18 mouse cellular contexts compared by ENCODE assay signal in genomic region chr8:107946888-107947287, GRCm38 (mm10). TPM values are rescaled to one million over a fixed set of nuclear protein-coding genes. Genes with fewer than 3 reads are reported as not detected.
DNase-seq lines count a peak whose midpoint lies in the region; ATAC-seq lines count a peak whose summit lies in the region.
"Had no signal": no experiment of that assay in that cellular context is flagged by ENCODE, and none has a peak within 500 bp of the region (broad histone marks: within the 10 kb centered on the region; RNA-seq: fewer than 3 reads in every experiment).

No protein-coding gene starts in this region.

- DNase-seq in lung, postnatal 4 days: no peak
- DNase-seq in midbrain, embryonic 14.5 days: no peak
- no peak for DNase-seq in testis, postnatal 10 days (ENCODE audit: low spot score)
- no peak for DNase-seq in layer of hippocampus, adult 8-10 months (ENCODE audit: low spot score in 2 of 2)
- DNase-seq: adrenal gland, adult 8-10 months; cerebellum, adult 9-10 months; gastrocnemius, adult 2 months; heart, adult 18-20 months; right cerebral cortex, postnatal 4 days; thymus, adult 2 months had no signal

- no peaks in the 10 kb centered on the region for H3K9me3 ChIP-seq in lung, embryonic 15.5 days
- no peaks in the 10 kb centered on the region for H3K9me3 ChIP-seq in embryonic facial prominence, embryonic 13.5 days
- H3K9me3 ChIP-seq in hindbrain, embryonic 15.5 days: no peaks in the 10 kb centered on the region
- H3K9me3 ChIP-seq in midbrain, embryonic 14.5 days (ENCODE audit: control insufficient read depth, low read length): no peaks in the 10 kb centered on the region
- H3K9me3 ChIP-seq: forebrain, embryonic 15.5 days had no signal

- peaks cover 43% of the 10 kb centered on the region; the same call in 1 of the 2 replicates for H3K27me3 ChIP-seq in lung, embryonic 15.5 days
- H3K27me3 ChIP-seq in embryonic facial prominence, embryonic 13.5 days: peaks cover 20% of the 10 kb centered on the region
- peaks cover 9% of the 10 kb centered on the region; the same call in 1 of the 2 replicates for H3K27me3 ChIP-seq in hindbrain, embryonic 15.5 days
- H3K27me3 ChIP-seq in midbrain, embryonic 14.5 days (ENCODE audit: control insufficient read depth, insufficient read depth, low read length): no peaks in the 10 kb centered on the region

- H3K4me1 ChIP-seq in lung, embryonic 15.5 days: peaks cover 39% of the 10 kb centered on the region
- peaks cover 62% of the 10 kb centered on the region for H3K4me1 ChIP-seq in embryonic facial prominence, embryonic 13.5 days
- peaks cover 30% of the 10 kb centered on the region for H3K4me1 ChIP-seq in hindbrain, embryonic 15.5 days (replicated peaks)
- peaks cover 44% of the 10 kb centered on the region for H3K4me1 ChIP-seq in midbrain, embryonic 14.5 days (ENCODE audit: control insufficient read depth, insufficient read depth, low read length)

- 22% methylated on average over 5 of the region's 5 CpGs for WGBS in lung, embryonic 15.5 days
- 43% methylated on average over 5 of the region's 5 CpGs for WGBS in embryonic facial prominence, embryonic 13.5 days
- WGBS in hindbrain, embryonic 15.5 days: 48% methylated on average over 5 of the region's 5 CpGs
- 63% methylated on average over 5 of the region's 5 CpGs for WGBS in midbrain, embryonic 14.5 days

- H3K27ac ChIP-seq in lung, embryonic 15.5 days: no peak overlapping the region
- H3K27ac ChIP-seq in embryonic facial prominence, embryonic 13.5 days: peak overlapping the region; percentile 57
- H3K27ac ChIP-seq in hindbrain, embryonic 15.5 days (replicated peaks): peak overlapping the region; percentile 67
- peak overlapping the region; percentile 39; the same call in 1 of the 2 replicates for H3K27ac ChIP-seq in midbrain, embryonic 14.5 days (replicated peaks; ENCODE audit: low read depth, low read length)
- H3K27ac ChIP-seq: gastrocnemius, adult 2 months; liver, embryonic 14.5 days had no signal

- H3K36me3 ChIP-seq in lung, embryonic 15.5 days: no peaks in the 10 kb centered on the region
- no peaks in the 10 kb centered on the region for H3K36me3 ChIP-seq in embryonic facial prominence, embryonic 13.5 days
- no peaks in the 10 kb centered on the region for H3K36me3 ChIP-seq in hindbrain, embryonic 15.5 days
- no peaks in the 10 kb centered on the region for H3K36me3 ChIP-seq in midbrain, embryonic 14.5 days (ENCODE audit: control insufficient read depth, insufficient read depth, low read length)
- H3K36me3 ChIP-seq: forebrain, embryonic 15.5 days had no signal

- peak overlapping the region; percentile 23 for H3K4me2 ChIP-seq in lung, embryonic 15.5 days
- no peak overlapping the region for H3K4me2 ChIP-seq in embryonic facial prominence, embryonic 13.5 days
- no peak overlapping the region; the same call in 1 of the 2 replicates for H3K4me2 ChIP-seq in hindbrain, embryonic 15.5 days
- 0 out of 2 replicates have a peak overlapping the region, but pooled peaks have one; percentile 2 for H3K4me2 ChIP-seq in midbrain, embryonic 14.5 days (ENCODE audit: low read length)
- H3K4me2 ChIP-seq: forebrain, embryonic 15.5 days had no signal

- H3K9ac ChIP-seq in lung, embryonic 15.5 days: no peak overlapping the region
- H3K9ac ChIP-seq in embryonic facial prominence, embryonic 13.5 days: no peak overlapping the region
- H3K9ac ChIP-seq in hindbrain, embryonic 15.5 days: no peak overlapping the region
- H3K9ac ChIP-seq in midbrain, embryonic 14.5 days (replicated peaks; ENCODE audit: low read length): no peak overlapping the region
- H3K9ac ChIP-seq: forebrain, embryonic 15.5 days; liver, embryonic 14.5 days had no signal

- no peak overlapping the region for H3K4me3 ChIP-seq in lung, embryonic 15.5 days
- H3K4me3 ChIP-seq in embryonic facial prominence, embryonic 13.5 days: no peak overlapping the region
- no peak overlapping the region for H3K4me3 ChIP-seq in hindbrain, embryonic 15.5 days
- H3K4me3 ChIP-seq in midbrain, embryonic 14.5 days (replicated peaks; ENCODE audit: low read depth, low read length): no peak overlapping the region
- H3K4me3 ChIP-seq: forebrain, embryonic 15.5 days; gastrocnemius, adult 2 months; myocyte had no signal

- ATAC-seq in lung, embryonic 15.5 days (ENCODE audit: borderline replicate concordance, extremely low read depth, low FRiP score, low TSS enrichment): peak; percentile 55; the same call in 1 of the 2 replicates
- no peak for ATAC-seq in embryonic facial prominence, embryonic 13.5 days (ENCODE audit: insufficient number of reproducible peaks, insufficient read depth, low FRiP score, low TSS enrichment, low read depth)
- ATAC-seq in hindbrain, embryonic 15.5 days (ENCODE audit: low FRiP score, low read depth): no peak
- ATAC-seq in midbrain, embryonic 14.5 days (ENCODE audit: low FRiP score, low TSS enrichment): no peak
- ATAC-seq in activated CD4-positive, CD25-positive, alpha-beta regulatory T cell, adult 4 months: no peak
- ATAC-seq: forebrain, embryonic 15.5 days; inflammation-experienced regulatory T-cells, adult 6 months had no signal

RNA-seq across cellular contexts. Expression of gene Zfhx3, which starts 4.4 kb away (rescaled TPM):
- polyA plus RNA-seq in lung, embryonic 15.5 days (2015; fragmentation: Nextera tagmentation; extraction: Ambion mirVana): 14.8 and 15.0 TPM in 2 replicates
- 29.9 and 31.2 TPM in 2 replicates for polyA plus RNA-seq in embryonic facial prominence, embryonic 13.5 days (2015; fragmentation: Nextera tagmentation; extraction: Ambion mirVana)
- 23.5 and 36.2 TPM in 2 replicates for polyA plus RNA-seq in hindbrain, embryonic 15.5 days (2015; fragmentation: Nextera tagmentation; extraction: Ambion mirVana)
- 56.8 and 68.4 TPM in 2 replicates for polyA plus RNA-seq in midbrain, embryonic 14.5 days (2014; fragmentation: Nextera tagmentation; extraction: Ambion mirVana)
- polyA plus RNA-seq in activated CD4-positive, CD25-positive, alpha-beta regulatory T cell, adult 4 months (2017; shearing (Covaris generic)): under 1 TPM in 1 of 2 experiments, not detected in 1; 0.58 TPM
- total RNA-seq in layer of hippocampus, adult 8-10 months (2022): 1 to 10 TPM; 4.5 to 7.6 (median 6.7) TPM

Comparison
In these comparisons a context has a peak if more than half of its experiments do, and no peak if none do; other contexts are left out.
1. H3K4me2 ChIP-seq: peak in lung, embryonic 15.5 days (single experiment) and midbrain, embryonic 14.5 days (single experiment); none in embryonic facial prominence, embryonic 13.5 days (single experiment) and hindbrain, embryonic 15.5 days (single experiment).